Mouse (Mus musculus): ENCODE measurements around the gene Dpt.
"Not testable (repeated sequence)": the region's sequence is repeated elsewhere in the genome, so short reads cannot be mapped to it uniquely, and the experiment has no call there.

Dpt gene

GRCm38 (mm10) chr1:164821307-164821706 is 24.9 kb downstream of the Dpt start:
- DNase-seq = no peak

DNA sequence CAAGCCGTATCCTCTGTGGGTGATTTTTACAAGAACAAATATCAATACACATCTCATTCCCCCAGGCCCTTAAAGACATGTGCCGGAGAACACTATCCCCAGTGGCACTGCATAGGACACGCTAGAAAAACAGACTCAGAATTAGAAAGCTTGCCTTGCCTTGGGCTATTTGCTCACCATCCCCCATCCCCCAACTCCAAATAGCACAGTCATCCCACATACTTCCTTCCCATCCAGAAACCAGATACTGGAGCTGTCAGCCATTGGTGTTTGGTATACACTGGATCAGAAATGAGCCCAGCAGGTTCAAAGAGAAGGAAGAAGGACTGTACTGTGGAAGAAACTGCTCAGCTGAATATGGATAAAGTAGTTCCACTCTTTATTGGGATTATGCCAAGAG is 25.4 kb downstream of the Dpt start:
- DNase-seq = no peak

DNA sequence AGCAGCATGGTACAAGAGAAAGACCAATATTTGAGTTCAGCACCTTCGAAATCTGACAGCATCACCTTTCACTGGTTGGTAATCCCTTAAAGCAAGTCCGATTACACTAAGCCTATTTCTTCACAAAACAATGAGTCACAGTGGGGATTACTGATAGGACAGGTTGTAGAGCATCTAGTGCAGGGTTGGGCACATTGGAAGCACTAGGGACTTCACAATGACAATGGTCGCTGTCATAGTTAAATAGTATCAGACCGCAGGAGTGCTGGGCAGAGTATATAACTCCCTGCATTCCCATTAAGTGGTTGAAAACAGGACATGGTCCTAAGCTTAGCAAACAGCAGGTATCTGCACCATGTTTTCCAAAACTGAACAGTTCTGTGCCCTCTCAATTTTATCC is 25.8 kb downstream of the Dpt start:
- DNase-seq = no peak

DNA sequence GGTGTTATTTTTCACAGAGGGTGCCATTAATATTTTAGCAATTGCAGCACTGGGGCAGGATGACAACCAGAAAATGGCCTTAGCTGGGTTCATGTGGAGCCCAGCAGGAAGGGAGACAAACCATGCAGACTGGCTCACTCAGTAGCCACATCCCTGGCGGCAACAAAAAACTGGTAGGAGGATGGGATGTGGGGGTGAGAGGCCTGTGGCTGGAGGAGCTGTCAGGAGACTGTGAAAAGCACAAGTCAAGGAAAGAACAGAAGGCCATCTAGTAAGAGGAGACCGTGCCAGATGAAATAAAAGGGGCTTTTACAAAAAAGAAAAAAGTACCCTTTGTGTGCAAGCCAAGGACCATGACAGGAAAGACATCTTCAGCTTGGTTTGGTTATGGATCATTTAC is 28.5 kb downstream of the Dpt start:
- DNase-seq = no peak

DNA sequence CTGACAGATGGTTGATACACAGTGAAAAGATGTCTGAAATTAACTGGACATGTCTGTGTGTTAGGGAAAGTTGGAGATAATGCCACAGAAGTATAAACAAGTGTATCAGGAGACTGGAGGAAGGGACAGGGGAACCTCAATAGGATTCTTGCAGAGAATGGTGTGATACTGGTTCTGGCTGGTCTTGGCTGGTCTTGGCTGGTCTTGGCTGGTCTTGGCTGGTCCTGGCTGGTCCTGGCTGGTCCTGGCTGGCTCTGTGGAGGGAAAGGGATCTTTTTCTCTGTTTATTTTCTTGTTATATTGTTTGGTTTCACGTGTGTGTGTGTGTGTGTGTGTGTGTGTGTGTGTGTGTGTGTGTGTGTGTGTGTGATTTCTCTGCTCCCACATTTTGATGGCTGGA is 33.4 kb downstream of the Dpt start:
- DNase-seq = no peak

GRCm38 (mm10) chr1:164832459-164832858 is 36.0 kb downstream of the Dpt start:
- DNase-seq = no peak

GRCm38 (mm10) chr1:164848616-164849265 is 52.3 kb downstream of the Dpt start:
- no peak for DNase-seq

- DNase-seq = not testable (repeated sequence)
These were observed 59.3 kb downstream of the Dpt start for GRCm38 (mm10) chr1:164855700-164856099.

GRCm38 (mm10) chr1:164859952-164860351 is 63.5 kb downstream of the Dpt start:
- no peak for DNase-seq

- no peak for DNase-seq
These were observed 64.3 kb downstream of the Dpt start for GRCm38 (mm10) chr1:164860782-164861181.

DNA sequence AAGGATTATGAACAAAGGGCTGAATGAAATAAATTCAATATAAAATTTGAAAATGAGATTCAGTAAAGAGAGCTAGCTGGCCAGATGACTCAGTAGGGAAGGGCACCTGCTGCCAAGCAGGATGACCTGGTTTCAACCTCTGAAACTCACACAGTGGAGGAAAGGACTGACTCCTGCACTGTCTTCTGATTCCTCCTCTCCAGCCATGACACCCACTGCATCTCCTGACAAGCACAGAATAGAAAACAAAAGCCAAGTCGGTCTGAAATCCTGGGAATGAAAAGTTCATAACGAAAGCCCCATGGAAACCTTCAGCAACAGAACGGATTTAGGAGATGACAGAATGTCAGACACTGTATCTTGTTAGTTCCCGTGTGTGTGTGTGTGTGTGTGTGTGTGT is 65.1 kb downstream of the Dpt start:
- DNase-seq = no peak

GRCm38 (mm10) chr1:164862946-164863883 is 66.8 kb downstream of the Dpt start:
- no peak for DNase-seq

DNA sequence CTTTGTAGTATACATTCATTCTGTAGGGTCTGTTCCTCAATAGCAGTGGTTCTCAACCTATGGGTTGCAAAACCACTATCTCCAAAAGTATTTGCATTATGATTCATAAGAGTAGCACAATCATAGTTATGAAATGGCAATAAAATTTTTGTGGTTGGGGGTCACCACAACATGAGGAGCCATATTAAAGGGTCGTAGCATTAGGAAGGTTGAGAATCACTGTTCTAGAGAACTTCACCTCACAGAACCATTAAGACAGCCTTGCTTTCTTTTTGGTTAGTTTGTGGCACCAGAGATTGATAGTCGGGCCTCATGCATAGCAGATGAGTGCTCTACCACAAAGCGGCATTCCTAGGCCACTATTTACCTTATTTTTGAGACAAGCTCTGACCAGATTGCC is 68.2 kb downstream of the Dpt start:
- no peak for DNase-seq

GRCm38 (mm10) chr1:164870694-164871093 is 74.2 kb downstream of the Dpt start:
- peak; percentile 86 to 88 for DNase-seq
